Mouse (Mus musculus): ENCODE results near the gene Irf2. TPM values are rescaled to one million over a fixed set of nuclear protein-coding genes. Genes with fewer than 3 reads are reported as not detected.

Irf2 gene
- total RNA-seq, 1 experiment: 2.6 TPM

GRCm38 (mm10) chr8:46862508-46862907 is 123.0 kb downstream of the Irf2 start:
- in situ Hi-C loops (cut with MboI; ENCODE audit: low sequenced_read_pairs in 2 of 2, unreplicated experiment in 2 of 2): no loop called here

GRCm38 (mm10) chr8:46865428-46865827 is 125.9 kb downstream of the Irf2 start:
- TF ChIP-seq ZNF384 (IDR thresholded peaks at IDR 0.05; ENCODE audit: low read depth, low read length) (no peak), ZC3H11A (IDR thresholded peaks at IDR 0.05; ENCODE audit: borderline replicate concordance, low read depth, low read length) (no peak), CHD2 (IDR thresholded peaks at IDR 0.05; ENCODE audit: low read depth, low read length) (no peak), HCFC1 (IDR thresholded peaks at IDR 0.05; ENCODE audit: borderline replicate concordance, insufficient read depth, low read length) (no peak)
- Histone ChIP-seq H3K4me3 (ENCODE audit: insufficient read depth in 1 of 2, low read depth in 1 of 2, low read length in 2 of 2, poor library complexity in 1 of 2, severe bottlenecking in 1 of 2) (no peak overlapping the region), H3K9ac (ENCODE audit: insufficient read depth, low read depth, low read length, poor library complexity, severe bottlenecking) (no peak overlapping the region), H3K4me1 (ENCODE audit: control insufficient read depth in 2 of 2, insufficient read depth in 2 of 2, low read length in 2 of 2, poor library complexity in 1 of 2) (no peaks in the 10 kb centered on the region), H3K9me3 (ENCODE audit: control insufficient read depth, insufficient read depth, low read depth, low read length) (no peaks in the 10 kb centered on the region), H3K27ac (ENCODE audit: insufficient read depth, low read depth, low read length, poor library complexity, severe bottlenecking) (no peak overlapping the region), H3K36me3 (ENCODE audit: control insufficient read depth, insufficient read depth, low read length, poor library complexity, severe bottlenecking) (no peaks in the 10 kb centered on the region)
- DNase-seq (ENCODE audit: low read depth, low spot score): no peak
- in situ Hi-C loops (cut with MboI; ENCODE audit: low sequenced_read_pairs in 2 of 2, unreplicated experiment in 2 of 2): no loop called here

More at GRCm38 (mm10) chr8:46862508-46862907, 123.0 kb downstream of the Irf2 start:
- H3K4me3 ChIP-seq (ENCODE audit: insufficient read depth in 1 of 2, low read depth in 1 of 2, low read length in 2 of 2, poor library complexity in 1 of 2, severe bottlenecking in 1 of 2): no peak overlapping the region
- no peak overlapping the region for H3K9ac ChIP-seq (ENCODE audit: insufficient read depth, low read depth, low read length, poor library complexity, severe bottlenecking)
- no peak for DNase-seq (ENCODE audit: low read depth, low spot score)
- TF ChIP-seq ZC3H11A (IDR thresholded peaks at IDR 0.05; ENCODE audit: borderline replicate concordance, low read depth, low read length): no peak
- TF ChIP-seq ZNF384 (IDR thresholded peaks at IDR 0.05; ENCODE audit: low read depth, low read length): no peak
- TF ChIP-seq HCFC1 (IDR thresholded peaks at IDR 0.05; ENCODE audit: borderline replicate concordance, insufficient read depth, low read length): no peak
- TF ChIP-seq CHD2 (IDR thresholded peaks at IDR 0.05; ENCODE audit: low read depth, low read length): no peak
- TF ChIP-seq MAFK (IDR thresholded peaks at IDR 0.05; ENCODE audit: insufficient read depth, low read depth, low read length): no peak
- no peaks in the 10 kb centered on the region for H3K4me1 ChIP-seq (ENCODE audit: control insufficient read depth in 2 of 2, insufficient read depth in 2 of 2, low read length in 2 of 2, poor library complexity in 1 of 2)
- no peak overlapping the region for H3K27ac ChIP-seq (ENCODE audit: insufficient read depth, low read depth, low read length, poor library complexity, severe bottlenecking)
- H3K36me3 ChIP-seq (ENCODE audit: control insufficient read depth, insufficient read depth, low read length, poor library complexity, severe bottlenecking): no peaks in the 10 kb centered on the region
- H3K9me3 ChIP-seq (ENCODE audit: control insufficient read depth, insufficient read depth, low read depth, low read length): no peaks in the 10 kb centered on the region

GRCm38 (mm10) chr8:46867440-46867839 is 127.9 kb downstream of the Irf2 start:
- in situ Hi-C loops (cut with MboI; ENCODE audit: low sequenced_read_pairs in 2 of 2, unreplicated experiment in 2 of 2): no loop called here
- TF ChIP-seq CHD2 (IDR thresholded peaks at IDR 0.05; ENCODE audit: low read depth, low read length) (no peak), MAFK (IDR thresholded peaks at IDR 0.05; ENCODE audit: insufficient read depth, low read depth, low read length) (no peak), ZNF384 (IDR thresholded peaks at IDR 0.05; ENCODE audit: low read depth, low read length) (no peak), ZC3H11A (IDR thresholded peaks at IDR 0.05; ENCODE audit: borderline replicate concordance, low read depth, low read length) (no peak), HCFC1 (IDR thresholded peaks at IDR 0.05; ENCODE audit: borderline replicate concordance, insufficient read depth, low read length) (no peak)
- Histone ChIP-seq H3K27ac (ENCODE audit: insufficient read depth, low read depth, low read length, poor library complexity, severe bottlenecking) (no peak overlapping the region), H3K4me1 (ENCODE audit: control insufficient read depth in 2 of 2, insufficient read depth in 2 of 2, low read length in 2 of 2, poor library complexity in 1 of 2) (no peaks in the 10 kb centered on the region), H3K9me3 (ENCODE audit: control insufficient read depth, insufficient read depth, low read depth, low read length) (no peaks in the 10 kb centered on the region), H3K9ac (ENCODE audit: insufficient read depth, low read depth, low read length, poor library complexity, severe bottlenecking) (no peak overlapping the region), H3K36me3 (ENCODE audit: control insufficient read depth, insufficient read depth, low read length, poor library complexity, severe bottlenecking) (no peaks in the 10 kb centered on the region), H3K4me3 (ENCODE audit: insufficient read depth in 1 of 2, low read depth in 1 of 2, low read length in 2 of 2, poor library complexity in 1 of 2, severe bottlenecking in 1 of 2) (no peak overlapping the region)
- no peak for DNase-seq (ENCODE audit: low read depth, low spot score)

GRCm38 (mm10) chr8:46868346-46869065 is 129.0 kb downstream of the Irf2 start:
- Histone ChIP-seq H3K27ac (ENCODE audit: insufficient read depth, low read depth, low read length, poor library complexity, severe bottlenecking) (no peak overlapping the region), H3K9me3 (ENCODE audit: control insufficient read depth, insufficient read depth, low read depth, low read length) (no peaks in the 10 kb centered on the region), H3K36me3 (ENCODE audit: control insufficient read depth, insufficient read depth, low read length, poor library complexity, severe bottlenecking) (no peaks in the 10 kb centered on the region), H3K4me1 (ENCODE audit: control insufficient read depth in 2 of 2, insufficient read depth in 2 of 2, low read length in 2 of 2, poor library complexity in 1 of 2) (no peaks in the 10 kb centered on the region), H3K9ac (ENCODE audit: insufficient read depth, low read depth, low read length, poor library complexity, severe bottlenecking) (no peak overlapping the region), H3K4me3 (ENCODE audit: insufficient read depth in 1 of 2, low read depth in 1 of 2, low read length in 2 of 2, poor library complexity in 1 of 2, severe bottlenecking in 1 of 2) (no peak overlapping the region)
- in situ Hi-C loops (cut with MboI; ENCODE audit: low sequenced_read_pairs in 2 of 2, unreplicated experiment in 2 of 2): no loop called here
- DNase-seq (ENCODE audit: low read depth, low spot score): no peak
- TF ChIP-seq CHD2 (IDR thresholded peaks at IDR 0.05; ENCODE audit: low read depth, low read length) (no peak), ZNF384 (IDR thresholded peaks at IDR 0.05; ENCODE audit: low read depth, low read length) (no peak), ZC3H11A (IDR thresholded peaks at IDR 0.05; ENCODE audit: borderline replicate concordance, low read depth, low read length) (no peak), HCFC1 (IDR thresholded peaks at IDR 0.05; ENCODE audit: borderline replicate concordance, insufficient read depth, low read length) (no peak), MAFK (IDR thresholded peaks at IDR 0.05; ENCODE audit: insufficient read depth, low read depth, low read length) (no peak)
